Mouse (Mus musculus): Measurements from ENCODE around the gene Rcvrn. TPM values are rescaled to one million over a fixed set of nuclear protein-coding genes. Genes with fewer than 3 reads are reported as not detected.

Rcvrn gene
- not detected in 2 replicates for polyA plus RNA-seq (2016; fragmentation: Nextera tagmentation; extraction: Ambion mirVana)

DNA sequence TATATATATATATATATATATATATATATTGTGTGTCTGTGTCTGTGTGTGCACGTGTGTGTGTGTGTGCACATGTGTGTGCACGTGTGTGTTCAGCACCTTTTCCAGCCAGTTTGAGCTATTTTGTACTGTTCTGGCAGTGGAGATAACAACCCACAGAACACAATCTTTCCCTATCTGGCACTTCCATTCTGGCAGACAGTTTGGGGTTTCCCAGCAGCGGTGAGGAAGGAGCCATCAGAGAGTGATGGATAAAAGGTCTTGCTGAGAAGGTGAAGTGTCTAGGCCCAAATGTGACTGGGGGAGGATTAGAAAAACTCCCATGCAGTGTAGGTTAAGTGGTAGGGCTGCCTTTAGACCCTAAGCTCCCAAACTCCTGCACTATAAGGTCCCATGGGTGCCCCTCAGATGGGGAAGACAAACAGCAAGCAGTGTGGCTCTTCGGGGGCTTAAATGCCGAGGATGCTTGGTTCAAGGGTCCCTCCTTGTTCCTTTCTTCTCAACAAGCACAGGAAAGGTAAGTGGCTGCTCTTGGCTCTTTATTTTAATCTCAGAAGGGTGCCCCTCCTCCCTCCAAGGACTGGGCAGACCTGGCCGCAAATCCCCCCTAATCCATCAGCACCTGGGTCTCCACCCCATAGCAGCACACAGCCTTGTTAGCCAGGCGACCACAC is at the start of gene Rcvrn:
Rcvrn (plus strand) TSS at position 624 of the 674 bp plus-strand sequence.
- Histone ChIP-seq H3K4me1 (no peaks in the 10 kb centered on the region), H3K36me3 (no peaks in the 10 kb centered on the region), H3K4me3 (no peak within 1 kb of the TSS), H3K27me3 (peaks cover 3% of the 10 kb centered on the region; the same call in 1 of the 2 replicates), H3K27ac (no peak within 1 kb of the TSS), H3K9me3 (no peaks in the 10 kb centered on the region), H3K9ac (no peak within 1 kb of the TSS), H3K4me2 (replicated peaks) (no peak within 1 kb of the TSS)
- ATAC-seq (ENCODE audit: insufficient number of reproducible peaks, insufficient read depth, low FRiP score, low TSS enrichment), result no peak
- WGBS, result 67% methylated on average over 7 of the region's 7 CpGs

DNA sequence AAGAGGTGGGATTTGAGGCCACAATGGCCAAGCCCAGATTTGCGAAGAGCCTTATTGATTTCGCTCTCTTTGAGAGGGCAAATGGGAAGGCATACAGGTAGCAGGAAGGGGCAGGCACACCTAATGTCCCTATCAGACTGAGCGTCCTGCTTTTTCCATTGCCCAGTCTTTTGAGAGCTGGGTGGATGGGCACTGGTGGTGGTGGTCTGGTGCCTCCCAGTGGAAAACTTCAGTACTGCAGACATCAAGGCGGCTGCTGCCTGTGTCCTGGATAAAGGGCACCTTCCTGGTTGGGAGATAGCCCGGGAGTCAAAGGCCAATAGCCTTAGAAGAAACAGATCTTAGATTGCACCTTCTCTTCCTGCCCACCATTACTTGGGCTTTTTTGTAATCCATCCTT is 47.4 kb upstream of the Rcvrn start:
- 29% methylated on average over 5 of the region's 5 CpGs for WGBS
- H3K4me2 ChIP-seq (replicated peaks), result no peak overlapping the region
- H3K4me1 ChIP-seq, result peaks cover 3% of the 10 kb centered on the region
- H3K9ac ChIP-seq, result no peak overlapping the region
- no peaks in the 10 kb centered on the region for H3K9me3 ChIP-seq
- H3K36me3 ChIP-seq, result no peaks in the 10 kb centered on the region
- H3K4me3 ChIP-seq, result no peak overlapping the region
- no peak for ATAC-seq (ENCODE audit: insufficient number of reproducible peaks, insufficient read depth, low FRiP score, low TSS enrichment)
- no peaks in the 10 kb centered on the region for H3K27me3 ChIP-seq
- no peak overlapping the region for H3K27ac ChIP-seq

DNA sequence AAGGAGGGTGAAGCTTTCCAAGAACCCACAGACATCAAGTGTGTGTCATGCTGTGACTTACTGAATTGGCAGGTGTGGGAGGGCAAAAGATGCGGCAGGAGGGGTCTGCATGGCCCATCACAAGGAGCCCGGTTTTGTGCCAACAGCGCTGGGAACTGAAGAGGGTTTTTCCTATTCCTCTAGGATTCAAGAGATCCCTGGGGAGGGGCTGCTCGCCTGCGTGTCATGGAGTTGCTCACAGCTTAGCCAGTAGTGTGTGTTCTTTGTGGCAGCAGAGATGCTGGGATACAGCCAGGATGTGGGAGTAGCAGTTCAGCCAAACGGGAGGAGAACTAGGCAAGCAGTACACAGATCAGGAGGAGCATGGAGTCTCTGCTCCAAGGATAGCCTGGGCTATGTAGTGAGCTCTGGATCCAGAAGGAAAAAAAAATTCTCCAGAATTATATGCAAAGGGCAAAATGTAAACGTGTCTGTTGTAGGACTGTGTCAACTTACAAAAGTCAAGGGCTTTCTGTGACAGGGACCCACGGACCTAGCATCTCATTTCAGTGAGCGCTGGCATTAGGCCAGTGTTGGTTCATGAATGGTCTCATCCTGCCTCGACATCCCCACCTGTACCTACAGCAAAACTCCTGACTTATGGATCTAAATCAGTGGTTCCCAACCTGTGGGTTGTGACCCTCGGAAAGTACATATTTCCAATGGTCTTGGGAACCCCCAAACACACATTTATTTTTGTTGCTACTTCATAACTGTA is 46.3 kb upstream of the Rcvrn start:
- Histone ChIP-seq H3K36me3 (no peaks in the 10 kb centered on the region), H3K4me1 (peaks cover 8% of the 10 kb centered on the region), H3K9ac (no peak overlapping the region), H3K27ac (no peak overlapping the region), H3K4me2 (replicated peaks) (no peak overlapping the region), H3K4me3 (no peak overlapping the region), H3K9me3 (no peaks in the 10 kb centered on the region), H3K27me3 (no peaks in the 10 kb centered on the region)
- 77% methylated on average over 11 of the region's 11 CpGs for WGBS
- no peak for ATAC-seq (ENCODE audit: insufficient number of reproducible peaks, insufficient read depth, low FRiP score, low TSS enrichment)

DNA sequence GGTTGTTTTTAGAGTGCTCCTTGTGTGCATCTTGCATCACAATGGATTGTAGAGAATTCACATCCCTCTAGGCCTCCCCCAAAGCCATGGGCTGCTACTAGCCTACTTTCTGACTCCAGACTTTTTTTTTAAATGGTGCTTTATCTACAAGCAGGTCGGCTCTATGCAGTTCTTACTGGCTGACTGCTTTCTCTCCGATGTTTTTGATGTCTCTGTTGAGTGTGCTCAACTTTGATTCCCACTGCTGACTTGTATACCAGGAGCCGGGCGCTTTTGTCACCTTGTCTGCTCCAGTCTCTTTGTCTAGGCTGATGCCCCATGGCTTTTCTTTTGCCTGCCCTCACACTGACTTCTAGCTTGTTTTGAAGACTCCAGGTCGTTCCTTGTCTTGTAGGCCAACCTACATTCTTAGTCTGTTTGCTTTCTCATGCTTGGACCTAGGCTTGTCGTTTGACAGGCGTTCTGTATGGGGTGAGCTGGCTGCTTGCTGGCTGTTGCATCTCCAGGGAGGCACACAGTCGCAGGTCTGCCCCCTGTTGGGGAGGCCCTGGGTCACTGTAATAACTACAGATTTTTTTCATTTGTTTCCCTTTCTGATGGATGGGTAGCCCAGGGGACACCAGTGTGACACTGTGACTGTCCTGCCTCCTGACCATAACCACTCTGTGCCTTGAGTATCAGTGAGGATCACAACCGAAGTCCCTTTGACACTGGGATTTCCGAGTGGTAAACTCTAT is 45.0 kb upstream of the Rcvrn start:
- Histone ChIP-seq H3K4me2 (replicated peaks) (no peak overlapping the region), H3K27ac (no peak overlapping the region), H3K9ac (no peak overlapping the region), H3K36me3 (no peaks in the 10 kb centered on the region), H3K4me3 (no peak overlapping the region), H3K27me3 (no peaks in the 10 kb centered on the region), H3K9me3 (no peaks in the 10 kb centered on the region), H3K4me1 (peaks cover 8% of the 10 kb centered on the region)
- WGBS, result 55% methylated on average over 10 of the region's 10 CpGs
- no peak for ATAC-seq (ENCODE audit: insufficient number of reproducible peaks, insufficient read depth, low FRiP score, low TSS enrichment)

DNA sequence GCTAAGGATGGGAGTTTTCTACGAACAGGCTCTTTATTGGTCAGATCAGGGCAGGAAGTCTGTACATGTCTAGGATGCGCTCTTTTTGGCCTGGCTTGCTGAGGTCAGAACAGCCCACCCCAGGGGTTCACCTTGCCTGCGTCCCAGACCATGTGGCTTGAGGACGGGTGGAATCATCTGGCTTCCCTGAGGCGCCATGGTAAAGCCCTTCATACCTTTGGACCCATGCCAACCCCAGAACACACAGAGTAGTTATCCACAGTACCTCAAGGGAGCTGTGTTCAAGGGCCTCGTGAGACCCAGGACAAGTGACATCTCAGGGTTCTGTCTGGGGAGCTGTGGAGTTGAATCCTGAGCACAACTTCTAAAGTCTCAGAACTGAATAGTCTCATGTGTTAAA is 43.4 kb upstream of the Rcvrn start:
- Histone ChIP-seq H3K9ac (no peak overlapping the region), H3K4me3 (no peak overlapping the region), H3K27me3 (no peaks in the 10 kb centered on the region), H3K4me1 (peaks cover 8% of the 10 kb centered on the region), H3K4me2 (replicated peaks) (no peak overlapping the region), H3K9me3 (no peaks in the 10 kb centered on the region), H3K36me3 (no peaks in the 10 kb centered on the region), H3K27ac (no peak overlapping the region)
- no peak for ATAC-seq (ENCODE audit: insufficient number of reproducible peaks, insufficient read depth, low FRiP score, low TSS enrichment)
- WGBS, result 77% methylated on average over 6 of the region's 6 CpGs

DNA sequence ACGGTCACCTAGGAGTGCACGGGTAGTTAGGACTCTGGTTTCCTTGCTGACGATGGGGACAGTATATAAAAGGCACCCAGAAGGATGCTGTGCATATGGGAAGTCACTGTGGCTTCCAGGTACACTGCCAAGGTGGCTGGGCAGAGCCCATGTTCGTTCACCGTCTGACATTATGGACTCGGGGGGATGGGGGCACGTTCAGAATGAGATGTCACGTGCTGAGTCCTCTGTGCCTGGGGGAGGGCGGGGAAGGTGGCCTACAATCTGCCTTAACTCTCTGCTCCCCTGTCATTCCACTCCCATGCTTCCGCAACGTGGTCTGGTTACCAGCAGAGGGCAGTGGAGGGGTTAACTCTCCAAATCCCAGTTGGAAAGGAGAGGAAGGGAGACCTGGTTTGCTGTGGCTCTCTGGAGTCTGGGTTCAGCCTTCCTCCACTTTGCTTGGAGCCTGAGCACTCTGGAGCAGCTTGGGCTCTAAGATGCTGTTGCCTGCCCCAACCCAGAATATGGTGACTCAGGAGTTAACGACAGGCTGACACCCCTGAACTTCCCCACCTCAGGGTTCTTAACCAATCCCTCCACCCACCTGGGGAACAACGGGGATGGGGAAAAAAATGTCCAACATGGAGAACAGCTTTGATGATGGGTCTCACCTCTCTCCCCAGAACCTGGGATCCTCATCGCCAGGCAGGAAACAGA is 42.8 kb upstream of the Rcvrn start:
- H3K9ac ChIP-seq, result no peak overlapping the region
- ATAC-seq (ENCODE audit: insufficient number of reproducible peaks, insufficient read depth, low FRiP score, low TSS enrichment), result no peak
- no peaks in the 10 kb centered on the region for H3K27me3 ChIP-seq
- peak overlapping the region; percentile 27 for H3K4me2 ChIP-seq (replicated peaks)
- no peak overlapping the region for H3K27ac ChIP-seq
- H3K4me1 ChIP-seq, result peaks cover 8% of the 10 kb centered on the region
- WGBS, result 16% methylated on average over 14 of the region's 14 CpGs
- H3K4me3 ChIP-seq, result no peak overlapping the region
- no peaks in the 10 kb centered on the region for H3K36me3 ChIP-seq
- H3K9me3 ChIP-seq, result no peaks in the 10 kb centered on the region

DNA sequence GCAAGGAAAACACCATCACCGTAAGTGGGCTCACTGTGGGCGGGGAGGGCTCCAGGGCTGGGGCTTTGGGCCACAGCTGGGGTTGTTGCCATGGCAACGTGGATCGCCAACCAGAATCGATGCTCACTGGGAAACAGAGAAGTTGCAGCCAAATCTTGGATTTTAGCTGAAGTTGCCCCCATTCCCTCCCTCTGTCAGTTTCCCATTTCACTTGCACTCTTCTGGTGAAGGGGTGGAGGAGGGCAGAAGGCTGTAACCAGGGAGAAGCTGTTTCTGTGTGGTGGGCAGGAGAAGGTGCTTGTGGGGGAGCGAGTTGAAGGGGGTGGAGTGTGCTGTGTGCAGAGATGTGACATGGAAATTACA is 42.3 kb upstream of the Rcvrn start:
- Histone ChIP-seq H3K27ac (no peak overlapping the region), H3K4me3 (no peak overlapping the region), H3K4me2 (replicated peaks) (peak overlapping the region; percentile 27), H3K27me3 (no peaks in the 10 kb centered on the region), H3K9ac (no peak overlapping the region), H3K36me3 (no peaks in the 10 kb centered on the region), H3K9me3 (no peaks in the 10 kb centered on the region), H3K4me1 (peaks cover 8% of the 10 kb centered on the region)
- ATAC-seq (ENCODE audit: insufficient number of reproducible peaks, insufficient read depth, low FRiP score, low TSS enrichment), result no peak
- 35% methylated on average over 6 of the region's 6 CpGs for WGBS

DNA sequence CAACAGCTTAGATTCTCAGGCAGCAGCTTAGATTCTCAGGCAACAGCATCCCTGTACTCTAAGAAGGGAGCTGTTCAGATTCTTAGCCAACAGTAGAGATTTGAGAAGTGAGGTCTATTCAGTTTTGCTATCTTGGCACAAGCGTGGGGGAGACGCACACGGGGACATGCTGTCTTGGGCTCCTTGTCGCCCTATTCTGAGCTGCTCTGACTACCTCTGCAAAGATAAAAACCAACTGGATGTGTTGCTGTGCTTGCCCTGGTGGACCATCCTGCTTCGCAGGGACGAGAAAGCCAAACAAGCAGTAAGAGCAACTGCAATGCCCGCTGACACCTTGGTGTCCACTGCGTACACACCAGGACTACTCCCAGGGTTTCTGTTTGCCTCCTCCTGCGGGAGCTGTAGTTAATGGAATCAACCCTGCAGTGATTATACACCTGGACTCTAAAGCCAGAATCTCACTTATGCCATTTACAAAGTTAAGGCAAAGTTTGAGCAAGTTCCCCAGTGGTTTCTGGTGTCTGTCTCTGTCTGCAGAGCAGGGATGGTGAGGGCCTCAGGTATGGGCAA is 41.5 kb upstream of the Rcvrn start:
- 87% methylated on average over 9 of the region's 9 CpGs for WGBS

DNA sequence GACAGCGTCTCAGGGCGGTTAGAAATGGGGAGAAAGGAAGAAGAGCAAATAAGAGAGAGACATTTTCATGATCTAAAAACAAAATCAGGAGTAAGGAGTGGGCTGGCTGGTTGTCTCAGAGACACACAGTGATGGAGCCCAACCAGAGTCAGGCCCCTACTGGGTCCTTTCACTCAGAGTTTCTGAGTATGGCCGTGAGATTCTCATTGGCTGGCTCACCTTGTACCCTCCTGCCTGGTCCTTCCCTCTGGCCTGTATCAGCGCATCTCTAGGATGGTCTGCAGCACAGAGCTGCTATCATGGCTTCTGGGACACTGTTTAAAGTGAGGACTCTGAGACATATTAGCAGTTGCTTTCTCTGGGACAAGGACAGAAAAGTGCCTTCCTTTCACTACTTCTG is 40.6 kb upstream of the Rcvrn start:
- Histone ChIP-seq H3K36me3 (no peaks in the 10 kb centered on the region), H3K4me1 (peaks cover 8% of the 10 kb centered on the region), H3K9me3 (no peaks in the 10 kb centered on the region), H3K9ac (no peak overlapping the region), H3K4me2 (replicated peaks) (no peak overlapping the region), H3K27ac (no peak overlapping the region), H3K4me3 (no peak overlapping the region), H3K27me3 (no peaks in the 10 kb centered on the region)
- ATAC-seq (ENCODE audit: insufficient number of reproducible peaks, insufficient read depth, low FRiP score, low TSS enrichment), result no peak
- 83% methylated on average over 4 of the region's 4 CpGs for WGBS

More for the DNA sequence above, 41.5 kb upstream of the Rcvrn start:
- ATAC-seq (ENCODE audit: insufficient number of reproducible peaks, insufficient read depth, low FRiP score, low TSS enrichment), result no peak
- Histone ChIP-seq H3K27me3 (no peaks in the 10 kb centered on the region), H3K9me3 (no peaks in the 10 kb centered on the region), H3K9ac (no peak overlapping the region), H3K36me3 (no peaks in the 10 kb centered on the region), H3K4me1 (peaks cover 8% of the 10 kb centered on the region), H3K4me2 (replicated peaks) (no peak overlapping the region), H3K27ac (no peak overlapping the region), H3K4me3 (no peak overlapping the region)

DNA sequence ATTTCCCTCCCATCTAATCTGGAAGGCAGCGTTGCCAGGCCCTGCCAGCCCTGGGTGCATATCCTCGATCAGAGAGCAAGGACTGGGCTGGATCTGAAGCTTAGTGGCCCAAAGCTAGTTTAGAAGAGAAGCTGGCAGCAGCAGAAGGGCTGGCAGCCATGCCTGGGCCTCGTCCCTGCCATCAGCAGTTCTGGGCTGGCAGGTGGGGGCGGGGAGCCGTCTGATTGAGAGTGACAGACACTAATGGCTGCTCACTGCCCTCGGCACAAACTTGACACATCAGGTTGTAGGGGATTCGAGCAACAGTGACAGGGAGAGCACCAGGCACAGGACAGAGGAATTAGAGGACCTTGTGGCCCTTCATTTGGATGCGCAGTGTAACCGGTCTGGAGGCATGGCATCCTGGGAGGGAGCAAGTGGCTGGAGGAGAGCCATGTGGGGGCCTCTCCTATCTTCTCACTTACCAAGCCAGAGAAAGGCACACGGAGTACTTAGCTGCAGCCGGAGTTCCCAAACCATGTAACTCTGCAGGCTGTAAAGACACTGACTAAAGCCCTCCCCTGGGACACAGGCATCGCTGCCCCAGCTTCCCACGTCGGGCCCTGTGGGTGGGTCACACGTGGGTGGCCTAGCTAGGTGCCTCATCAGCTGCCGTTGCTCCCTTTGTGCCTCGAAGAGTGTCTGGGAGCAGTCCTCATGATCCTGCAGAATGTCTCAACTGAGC is 39.7 kb upstream of the Rcvrn start:
- H3K27me3 ChIP-seq, result no peaks in the 10 kb centered on the region
- H3K4me1 ChIP-seq, result peaks cover 8% of the 10 kb centered on the region
- WGBS, result 67% methylated on average over 17 of the region's 17 CpGs
- H3K27ac ChIP-seq, result no peak overlapping the region
- H3K4me3 ChIP-seq, result no peak overlapping the region
- H3K9me3 ChIP-seq, result no peaks in the 10 kb centered on the region
- H3K9ac ChIP-seq, result no peak overlapping the region
- ATAC-seq (ENCODE audit: insufficient number of reproducible peaks, insufficient read depth, low FRiP score, low TSS enrichment), result no peak
- no peaks in the 10 kb centered on the region for H3K36me3 ChIP-seq
- no peak overlapping the region for H3K4me2 ChIP-seq (replicated peaks)

DNA sequence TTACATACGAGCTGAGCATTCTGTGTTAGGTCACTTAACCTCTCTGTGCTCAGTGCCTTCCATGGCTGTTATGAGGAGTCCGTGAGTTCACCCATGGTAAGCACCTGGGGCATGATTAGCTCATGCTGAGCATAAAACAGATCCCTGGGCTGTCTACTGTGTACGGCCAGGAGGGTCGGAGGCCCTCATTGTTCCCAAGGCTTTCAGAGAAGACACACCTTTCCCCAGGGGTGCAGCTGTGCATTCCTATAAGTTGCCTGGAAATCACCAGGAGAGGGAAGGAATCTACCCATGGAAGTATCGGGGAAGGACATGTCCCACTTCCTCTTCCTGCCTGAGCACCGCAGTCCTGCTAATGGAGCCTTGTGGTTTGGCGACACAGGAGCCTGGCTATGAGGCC is 38.8 kb upstream of the Rcvrn start:
- Histone ChIP-seq H3K4me3 (no peak overlapping the region), H3K4me1 (peaks cover 8% of the 10 kb centered on the region), H3K9me3 (no peaks in the 10 kb centered on the region), H3K27me3 (no peaks in the 10 kb centered on the region), H3K27ac (no peak overlapping the region), H3K4me2 (replicated peaks) (no peak overlapping the region), H3K9ac (no peak overlapping the region), H3K36me3 (no peaks in the 10 kb centered on the region)
- no peak for ATAC-seq (ENCODE audit: insufficient number of reproducible peaks, insufficient read depth, low FRiP score, low TSS enrichment)
- WGBS, result 74% methylated on average over 7 of the region's 7 CpGs

Measured in embryonic facial prominence, embryonic 12.5 days (tissue).